Mouse (Mus musculus): Measurements from ENCODE around the gene Olfr1116.
"Not testable (repeated sequence)": the region's sequence is repeated elsewhere in the genome, so short reads cannot be mapped to it uniquely, and the experiment has no call there.

The Olfr1116 gene

DNA sequence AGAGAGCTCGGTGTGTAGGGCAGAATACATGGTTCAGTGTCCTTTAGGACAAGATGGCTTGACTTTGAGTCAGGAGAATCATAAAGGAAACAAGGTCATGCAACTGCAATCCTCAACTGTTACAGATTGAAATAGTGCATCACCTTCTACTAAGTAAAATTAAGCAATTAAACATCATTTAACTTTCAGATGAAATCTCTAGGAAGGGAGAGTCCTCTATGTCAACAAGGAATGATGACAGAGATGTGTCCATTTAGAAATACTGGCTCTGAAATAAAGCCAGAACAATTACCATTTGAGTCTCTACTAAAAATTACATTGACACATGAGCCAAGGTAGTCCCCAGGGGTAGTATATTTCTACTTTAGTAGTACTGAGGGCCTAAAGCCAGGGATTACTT, at the start of gene Olfr1116:
Gene Olfr1116 (plus strand): TSS at position 301 of the 400 bp plus-strand sequence.
- no peak for DNase-seq (ENCODE audit: low read depth, low spot score)

- no peak for DNase-seq (ENCODE audit: low read depth, low spot score)
Observed at GRCm38 (mm10) chr2:87247713-87248112, 19.6 kb upstream of the Olfr1116 start, which contains the start of gene Olfr1115. TSS of gene Olfr1115 (plus strand) at chr2:87248013.

GRCm38 (mm10) chr2:87293977-87294376, 26.6 kb downstream of the Olfr1116 start:
- DNase-seq (ENCODE audit: low read depth, low spot score) = not testable (repeated sequence)

GRCm38 (mm10) chr2:87307281-87307680, 39.9 kb downstream of the Olfr1116 start, which contains the start of gene Olfr1118:
TSS of gene Olfr1118 (plus strand) at chr2:87307581.
- DNase-seq (ENCODE audit: low read depth, low spot score) = no peak

Measured in embryo, embryonic 11.5 days (tissue).